Mouse (Mus musculus): Measurements from ENCODE around the gene Cdh3.

The Cdh3 gene

DNA sequence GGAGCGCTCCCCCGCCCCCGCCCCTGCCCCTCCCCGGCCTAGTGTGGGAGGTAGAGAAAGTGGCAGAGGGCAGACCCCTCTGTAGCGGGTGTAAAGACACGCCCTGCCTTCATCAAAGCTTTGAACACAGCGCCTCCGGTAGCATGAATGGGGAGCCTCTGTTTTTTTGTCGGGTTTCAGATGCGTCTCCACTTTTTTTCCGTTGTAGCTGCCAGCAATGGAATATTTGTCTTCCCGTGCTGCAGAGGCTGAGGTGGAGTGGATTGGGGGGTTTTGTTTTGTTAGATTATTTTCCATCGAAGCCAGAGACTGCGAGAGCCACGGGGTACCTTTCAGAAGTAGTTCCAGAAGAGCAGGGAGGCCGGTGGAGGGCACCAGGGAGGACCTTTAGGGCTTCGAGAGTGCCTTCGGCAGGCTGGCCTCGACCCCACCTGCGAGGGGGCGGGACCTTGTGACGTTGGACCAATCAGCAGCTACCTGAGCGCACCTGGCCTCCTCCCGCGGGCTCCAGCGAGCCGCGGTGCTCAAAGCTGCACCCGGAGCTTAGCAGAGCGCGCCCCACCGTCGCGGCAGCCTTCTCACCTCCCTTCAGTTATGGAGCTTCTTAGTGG is at the start of gene Cdh3:
Gene Cdh3 (plus strand): TSS at position 527 of the 611 bp plus-strand sequence.
- peak; percentile 42 for DNase-seq

DNA sequence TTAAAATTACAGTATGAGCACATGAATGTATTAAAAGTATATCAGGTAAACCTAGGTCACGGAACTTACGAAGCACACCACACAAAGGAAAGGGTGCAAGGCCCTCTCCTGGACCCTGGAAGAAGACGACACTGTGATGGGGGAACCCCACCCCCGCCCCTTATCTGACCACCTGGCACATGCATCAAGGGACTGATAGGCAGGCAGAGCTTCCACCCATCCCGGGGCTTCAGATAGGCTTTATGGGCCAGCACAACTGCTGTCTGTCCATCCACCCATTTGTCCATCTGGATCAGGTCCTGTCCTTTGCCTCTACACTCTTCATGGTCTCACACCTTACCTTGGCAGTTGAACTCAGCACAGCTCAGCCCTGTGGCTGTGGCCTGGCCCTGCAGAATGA is 48.6 kb upstream of the Cdh3 start:
- no peak for DNase-seq

DNA sequence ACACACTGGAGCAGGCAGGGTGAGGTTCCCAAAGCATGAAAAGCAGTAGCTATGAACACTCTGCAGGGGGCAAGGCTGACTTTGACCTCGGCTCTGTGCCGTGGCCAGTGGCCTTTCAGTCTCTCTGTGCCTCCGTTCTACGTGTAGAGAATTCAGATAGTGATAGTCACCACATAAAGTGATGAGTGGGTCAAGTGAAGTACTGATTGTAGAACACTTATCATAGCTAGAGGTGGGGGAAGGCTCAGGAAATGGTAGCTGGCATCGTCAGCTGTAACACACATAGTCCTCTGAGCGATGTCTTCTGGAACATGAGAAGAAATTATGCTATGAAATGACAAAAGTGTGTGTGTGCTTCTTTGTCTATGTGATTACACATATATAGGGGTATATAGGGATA is 46.9 kb upstream of the Cdh3 start:
- DNase-seq = no peak

DNA sequence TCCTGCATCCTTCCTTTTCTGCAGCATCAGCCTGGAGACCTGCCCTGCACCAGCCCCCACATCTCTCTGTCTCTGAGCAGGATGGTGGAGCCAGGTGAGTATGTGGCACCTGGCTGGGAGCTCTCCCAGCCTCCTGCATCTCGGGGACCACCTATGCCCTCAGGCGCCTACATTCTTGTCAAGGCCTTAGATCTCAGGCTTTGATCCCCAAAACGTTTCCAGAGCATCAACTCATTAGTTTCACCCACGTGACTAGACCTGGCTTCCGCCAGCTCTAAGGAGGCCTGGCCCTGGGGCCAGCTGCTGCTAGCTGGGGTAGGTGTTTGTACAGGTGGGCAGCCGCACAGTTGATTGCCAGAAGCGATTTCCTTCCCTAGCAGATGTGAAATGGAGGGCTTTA is 41.2 kb upstream of the Cdh3 start:
- DNase-seq = no peak

DNA sequence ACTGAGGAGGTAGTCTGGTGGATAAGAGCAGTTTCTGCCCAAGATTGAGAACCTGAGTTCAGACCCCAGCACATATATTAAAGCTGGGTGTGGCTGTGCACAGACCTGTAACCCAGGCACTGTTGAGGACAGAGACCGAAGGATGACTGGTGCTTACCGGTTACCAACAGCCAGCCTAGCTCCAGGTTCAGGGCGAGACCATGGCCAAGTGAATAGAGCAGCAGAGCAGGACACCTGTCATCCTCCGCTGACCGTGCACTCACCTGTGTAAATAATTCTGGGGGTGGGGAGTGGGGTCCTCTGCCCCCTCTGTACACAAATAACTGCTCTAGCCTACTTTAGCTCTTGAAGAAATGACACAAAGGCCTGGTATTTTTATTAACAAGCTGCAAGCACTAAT is 36.7 kb upstream of the Cdh3 start:
- no peak for DNase-seq

DNA sequence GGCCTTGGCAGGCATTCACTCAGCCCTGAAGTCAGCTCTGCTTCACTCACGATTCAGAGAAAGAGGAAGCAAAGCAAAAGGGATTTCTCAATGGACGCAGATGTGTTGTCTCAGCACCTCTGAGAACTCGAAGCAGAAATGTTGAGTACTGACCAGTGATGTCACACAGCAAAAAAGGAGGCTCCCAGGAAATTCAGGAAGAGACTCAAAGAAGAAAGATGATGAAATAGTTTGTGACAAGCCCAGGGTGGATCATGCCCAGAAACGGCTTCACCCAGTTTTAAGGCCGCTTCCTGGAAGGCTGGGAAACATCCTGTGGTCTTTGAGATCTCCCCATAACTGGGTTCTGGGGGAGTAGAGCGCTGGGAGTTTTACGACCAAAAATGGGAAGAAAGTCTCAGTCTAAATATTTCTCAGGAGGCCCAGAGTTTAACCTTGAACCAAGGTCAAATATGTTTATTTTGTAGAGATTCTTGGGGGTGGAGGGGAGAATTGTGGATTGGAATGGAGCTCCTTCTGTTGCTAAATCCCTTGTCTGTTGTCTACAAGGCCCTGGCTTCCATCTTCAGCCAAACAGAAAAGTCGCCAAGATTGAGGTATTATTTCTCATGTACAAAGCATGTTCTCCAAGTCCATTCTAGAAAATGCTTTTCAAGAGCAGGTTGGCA is 10.5 kb upstream of the Cdh3 start, which contains the start of gene 6030452D12Rik:
Gene 6030452D12Rik (plus strand): TSS at position 505 of the 668 bp plus-strand sequence.
- DNase-seq = no peak

DNA sequence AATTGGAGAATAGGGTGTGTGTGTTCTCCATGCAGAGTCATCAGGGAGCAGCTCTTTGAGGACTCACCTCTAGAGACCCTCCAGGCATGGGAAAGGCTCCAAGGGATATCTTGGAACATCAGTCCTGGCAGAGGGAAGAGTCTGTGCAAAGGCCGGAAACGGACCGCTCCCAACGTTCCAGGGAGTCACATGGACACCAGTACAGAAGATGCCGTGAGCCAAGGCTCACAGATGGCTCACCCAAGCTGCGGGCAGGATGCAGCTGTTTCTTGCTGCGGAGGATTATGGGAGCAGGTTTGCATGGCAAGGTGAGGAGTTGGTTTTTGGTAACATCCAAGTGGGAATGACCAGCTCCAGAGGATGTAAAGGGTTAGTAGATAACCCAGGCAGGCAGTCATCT is 6.5 kb upstream of the Cdh3 start:
- DNase-seq = no peak

DNA sequence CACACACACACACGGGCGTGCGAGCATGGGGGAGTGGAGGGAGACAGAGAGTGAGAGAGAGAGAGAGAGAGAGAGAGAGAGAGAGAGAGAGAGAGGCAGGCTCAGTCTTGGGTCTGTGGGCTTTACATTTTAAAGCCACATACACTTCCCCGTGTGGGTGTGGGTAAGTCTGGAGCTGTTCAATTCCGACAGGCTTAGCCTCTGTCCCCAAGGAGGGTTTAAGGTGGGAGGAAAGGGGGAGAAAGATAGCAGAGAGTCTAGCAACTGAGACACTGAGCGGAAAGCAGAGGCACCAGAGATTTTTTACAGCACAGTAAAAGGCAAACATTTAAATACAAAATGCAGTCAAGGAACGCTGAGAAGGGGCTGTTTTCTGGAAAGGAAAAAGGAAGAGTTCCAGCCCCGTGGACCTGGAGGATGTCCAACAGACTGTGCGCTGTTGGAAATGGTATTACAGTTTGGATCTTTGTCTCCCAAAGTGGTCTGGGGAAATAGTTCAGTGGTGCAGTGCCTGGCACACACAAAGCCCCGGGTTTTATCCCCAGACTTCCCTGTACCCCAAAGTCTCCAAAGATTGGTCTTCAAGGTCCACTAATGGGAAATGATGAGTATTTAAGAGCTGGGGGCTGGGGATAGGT is 5.2 kb upstream of the Cdh3 start:
- DNase-seq = no peak

DNA sequence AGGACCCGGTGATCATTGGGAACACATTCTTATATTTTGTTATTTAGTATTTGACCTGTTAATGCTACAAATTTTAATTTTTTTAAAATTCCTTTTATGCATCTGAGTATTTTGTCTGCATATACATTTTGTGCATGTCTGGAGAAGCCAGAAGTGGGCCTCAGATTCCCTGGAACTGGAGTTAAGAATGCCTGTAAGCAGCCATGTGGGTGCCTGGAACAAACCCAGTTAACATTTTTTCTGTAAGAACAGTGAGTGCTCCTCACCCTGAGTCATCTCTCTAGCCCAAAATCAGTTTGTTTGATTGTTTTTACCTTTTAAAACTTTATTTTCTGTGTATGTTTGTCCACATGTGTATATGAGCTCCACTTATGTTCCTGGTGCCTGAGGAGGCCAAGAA is 4.6 kb upstream of the Cdh3 start:
- DNase-seq = no peak

DNA sequence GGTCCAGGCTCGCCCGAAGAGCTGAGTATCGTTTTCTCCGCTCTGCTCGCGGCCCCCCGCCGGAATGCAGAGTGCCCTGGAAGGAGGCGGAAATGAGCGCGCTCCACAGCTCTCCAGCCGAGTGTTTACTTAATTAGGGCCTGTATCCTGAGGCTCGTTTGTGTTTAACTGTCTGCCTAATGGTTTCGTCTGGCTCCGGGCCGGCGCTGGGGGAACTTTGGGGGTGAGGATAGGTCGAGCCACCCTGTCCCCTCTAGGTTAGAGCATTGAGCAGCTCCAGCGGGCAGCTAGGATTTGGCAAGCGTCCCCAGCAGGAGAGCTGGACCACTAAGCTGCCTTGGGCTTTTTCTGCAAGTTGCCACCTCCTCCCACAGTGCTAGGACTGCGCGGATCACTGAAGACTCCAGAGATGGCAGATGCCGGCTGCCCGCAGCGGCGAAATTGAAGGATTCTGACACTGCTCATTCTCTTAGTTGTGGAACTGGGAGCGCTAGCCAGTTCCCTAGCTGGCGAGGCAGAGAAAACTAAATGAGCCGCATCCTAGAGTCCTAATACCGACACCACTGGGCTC is 2.8 kb upstream of the Cdh3 start:
- no peak for DNase-seq

DNA sequence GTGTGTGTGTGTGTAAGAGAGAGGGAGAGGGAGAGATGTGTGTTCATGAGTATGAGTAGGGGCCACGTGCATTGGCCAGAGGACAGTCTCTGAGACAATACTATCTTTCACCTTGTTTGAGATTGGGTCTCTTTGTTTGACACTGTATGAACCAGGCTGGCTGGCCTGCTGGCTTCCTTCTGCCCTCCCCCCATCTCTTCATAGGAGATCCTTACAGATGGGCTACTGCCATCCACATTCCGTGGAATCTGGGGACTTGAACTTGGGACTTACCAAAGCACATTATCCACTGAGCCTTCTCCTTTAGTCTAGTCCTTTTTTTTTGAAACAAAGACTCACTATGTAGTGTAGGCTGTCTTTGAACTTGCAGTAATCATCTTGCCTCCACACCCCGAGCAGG is 2.2 kb upstream of the Cdh3 start:
- DNase-seq = no peak

DNA sequence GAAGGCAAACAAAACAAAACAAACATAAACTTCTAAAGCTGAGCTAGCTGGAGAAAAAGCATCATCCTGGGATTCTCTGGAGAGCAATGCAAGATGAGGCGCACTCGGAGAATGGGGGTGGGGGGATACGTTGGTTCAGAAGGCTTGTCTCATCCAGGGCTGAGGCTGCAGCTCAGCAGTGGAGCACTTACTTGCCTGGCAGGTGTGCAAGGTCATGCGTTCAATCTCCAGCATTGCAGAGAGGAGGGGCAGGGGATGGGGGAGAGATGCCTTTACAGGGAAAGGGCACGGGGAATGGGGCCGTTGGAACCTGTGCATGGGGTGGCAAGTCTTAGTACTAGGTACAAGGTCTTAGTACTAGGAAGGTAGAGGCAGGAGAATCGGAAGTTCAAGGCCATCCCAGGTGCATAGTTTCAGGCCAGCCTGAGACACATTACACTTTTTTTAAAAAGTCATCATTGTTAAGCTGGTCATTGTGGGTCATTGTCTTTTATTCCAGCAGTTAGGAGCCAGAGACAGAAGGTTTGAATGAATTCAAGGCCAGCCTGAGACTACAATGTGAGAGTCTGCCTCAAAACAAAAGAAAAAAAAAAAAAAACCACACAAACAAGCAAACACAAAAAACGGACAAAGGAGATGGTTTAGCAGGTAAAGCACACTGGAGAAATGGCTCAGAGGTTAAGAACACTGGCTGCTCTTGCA is 1.5 kb upstream of the Cdh3 start:
- DNase-seq = no peak

DNA sequence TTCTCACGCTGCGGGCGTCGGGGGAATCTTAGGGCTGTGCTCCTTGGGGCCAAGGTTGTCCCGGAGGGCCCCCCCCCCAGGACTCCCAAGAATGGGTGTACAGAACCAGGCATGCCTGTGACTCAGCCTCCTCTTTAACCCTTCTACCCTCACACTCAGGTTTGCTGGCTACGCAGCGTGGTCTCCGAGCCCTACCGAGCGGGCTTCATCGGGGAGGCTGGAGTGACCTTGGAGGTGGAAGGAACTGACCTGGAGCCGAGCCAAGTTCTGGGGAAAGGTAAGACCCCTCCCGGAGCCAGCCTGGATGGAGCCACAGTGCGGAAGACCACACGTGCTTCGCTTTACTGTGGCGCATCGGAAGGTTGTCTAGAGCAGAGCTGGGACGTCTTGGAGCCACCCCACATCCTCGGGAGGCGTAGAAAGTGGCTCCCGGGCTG is 392 bp downstream of the Cdh3 start:
- no peak for DNase-seq

DNA sequence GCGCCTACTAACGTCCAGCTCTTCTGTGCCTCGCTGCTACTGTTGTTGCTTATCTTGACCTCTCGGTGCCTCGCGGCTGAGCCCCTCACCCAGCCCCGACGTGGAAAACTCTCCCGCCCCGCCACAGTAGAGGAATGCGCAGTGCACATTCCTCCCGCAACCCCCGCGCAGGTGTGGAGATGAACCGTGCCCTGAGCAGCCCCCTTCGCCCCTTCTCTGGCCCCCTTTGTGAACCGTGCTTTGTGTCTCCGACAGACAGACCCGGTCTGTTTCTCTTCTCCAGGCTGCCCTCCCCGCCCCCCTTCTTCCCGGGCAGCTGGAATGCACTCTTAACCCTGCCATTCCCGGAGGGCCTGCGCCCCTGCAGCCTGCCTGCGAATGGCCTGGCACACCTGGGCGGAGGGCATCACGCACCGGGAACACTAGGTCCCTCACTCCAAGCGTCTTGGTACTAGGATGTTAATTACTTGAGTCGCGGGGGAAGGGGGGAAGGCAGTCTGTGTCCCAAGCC is 895 bp downstream of the Cdh3 start:
- DNase-seq = peak; percentile 5

DNA sequence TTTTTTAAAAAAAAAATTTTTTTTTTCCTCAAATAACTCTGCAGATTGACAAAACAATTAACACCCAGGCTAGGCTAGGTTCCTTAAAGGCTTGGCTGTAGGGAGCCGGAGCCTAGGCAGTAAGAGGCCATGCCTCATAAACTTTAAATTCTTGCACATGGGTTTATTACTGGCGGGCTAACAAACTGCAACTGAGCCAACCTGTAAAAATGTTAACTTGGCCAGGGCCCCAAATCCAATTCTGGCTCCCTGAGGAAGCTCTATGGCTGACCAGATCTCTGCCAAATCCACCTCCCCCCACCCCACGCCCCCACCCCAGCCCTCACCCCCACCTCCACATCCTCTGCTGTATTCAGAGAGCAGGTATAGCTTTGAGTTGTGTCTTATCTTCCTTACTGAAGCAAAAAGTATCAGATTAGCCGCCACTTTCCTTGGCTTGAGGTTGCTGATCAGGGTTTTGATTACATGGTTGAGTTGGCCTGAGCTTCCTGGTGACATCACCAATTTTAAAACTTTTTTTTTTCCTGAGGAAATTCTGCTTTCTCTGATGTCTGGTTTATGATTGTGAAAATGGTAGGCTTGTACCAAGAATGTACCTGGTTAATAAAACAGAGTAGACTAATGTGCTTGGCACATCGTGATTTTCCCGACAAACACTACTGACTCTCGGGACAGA is 1.9 kb downstream of the Cdh3 start:
- no peak for DNase-seq

DNA sequence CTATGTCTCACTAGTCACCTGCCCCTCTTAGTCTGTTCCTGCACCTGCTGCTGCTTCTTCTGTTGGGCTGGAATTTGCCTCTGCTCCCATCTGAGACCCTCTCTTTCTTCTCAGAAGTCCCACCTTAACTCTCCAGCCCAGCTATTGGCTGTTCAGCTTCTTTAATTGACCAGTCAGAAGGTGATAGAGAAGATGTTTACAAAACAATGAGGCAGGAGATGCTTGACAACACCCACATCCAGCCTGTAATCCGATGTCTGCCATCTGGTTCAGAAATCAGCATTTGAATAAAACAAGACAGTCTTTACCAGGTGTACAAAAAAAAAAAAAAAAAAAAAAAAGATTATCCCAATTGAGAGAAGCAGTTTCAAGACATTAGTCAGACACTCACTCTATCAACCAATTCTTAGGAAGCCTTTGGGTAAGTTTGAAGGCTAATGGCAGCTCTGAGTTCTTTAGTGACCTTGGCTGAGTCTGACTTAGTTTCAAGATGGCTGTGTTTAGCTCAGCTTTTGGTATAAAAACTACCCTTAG is 5.3 kb downstream of the Cdh3 start:
- no peak for DNase-seq

DNA sequence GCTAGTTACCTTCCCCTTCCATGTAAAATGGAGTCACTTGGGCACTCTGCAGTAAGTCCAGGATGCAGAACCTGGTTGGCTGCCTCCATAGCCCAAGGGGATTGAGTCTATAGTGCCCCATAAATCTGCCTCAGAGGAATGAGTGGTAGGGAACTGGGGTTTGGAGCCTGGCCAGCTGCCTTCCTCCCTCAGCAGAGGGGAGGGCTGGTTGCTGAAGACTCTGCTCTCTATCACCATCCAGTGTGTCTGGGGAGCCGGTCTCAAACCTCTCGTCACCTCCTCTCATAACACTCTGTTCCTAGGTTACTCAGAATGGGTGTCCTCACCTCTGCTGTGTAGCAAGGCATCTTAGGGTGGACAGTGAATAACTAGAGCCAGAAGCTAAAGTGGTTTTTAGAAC is 5.9 kb downstream of the Cdh3 start:
- DNase-seq = no peak

DNA sequence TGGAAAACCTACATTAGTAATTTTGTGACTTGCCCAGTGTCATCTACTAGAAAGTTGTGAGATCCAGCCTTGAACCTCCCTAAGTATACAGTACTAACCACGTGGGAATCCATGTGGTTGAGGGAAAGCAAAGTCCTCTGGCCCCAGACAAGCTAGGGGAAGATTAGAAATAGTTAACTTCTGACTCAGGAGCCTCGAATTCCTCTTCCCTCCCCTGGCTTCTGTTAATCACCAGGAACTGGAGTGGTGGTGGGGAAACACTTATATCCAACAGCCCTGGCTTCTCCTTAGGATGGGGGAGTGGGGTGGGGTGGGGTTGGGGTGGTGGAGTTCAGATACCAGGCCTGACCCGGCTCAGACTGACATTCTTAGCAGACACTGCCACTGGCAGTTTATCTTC is 8.1 kb downstream of the Cdh3 start:
- DNase-seq = no peak

DNA sequence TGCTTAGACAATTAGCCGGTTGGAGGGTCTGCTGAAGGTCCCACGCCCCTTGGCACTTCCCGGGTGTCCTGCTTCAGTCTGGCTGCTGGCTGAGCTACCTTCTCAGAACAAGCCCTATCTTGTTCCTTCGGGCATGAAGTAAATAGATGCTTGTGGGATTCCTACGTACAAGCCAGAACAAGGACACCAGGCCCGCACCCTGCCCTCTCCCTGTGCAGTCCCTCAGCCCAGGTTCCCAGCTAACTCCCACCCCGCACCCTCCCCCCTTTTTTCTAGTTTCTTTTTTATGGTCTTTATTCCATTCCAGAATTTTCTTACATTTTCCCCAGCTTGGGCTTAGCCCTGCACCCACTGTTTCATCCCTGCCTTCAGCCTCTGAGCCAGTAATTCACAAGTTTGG is 9.9 kb downstream of the Cdh3 start:
- no peak for DNase-seq

DNA sequence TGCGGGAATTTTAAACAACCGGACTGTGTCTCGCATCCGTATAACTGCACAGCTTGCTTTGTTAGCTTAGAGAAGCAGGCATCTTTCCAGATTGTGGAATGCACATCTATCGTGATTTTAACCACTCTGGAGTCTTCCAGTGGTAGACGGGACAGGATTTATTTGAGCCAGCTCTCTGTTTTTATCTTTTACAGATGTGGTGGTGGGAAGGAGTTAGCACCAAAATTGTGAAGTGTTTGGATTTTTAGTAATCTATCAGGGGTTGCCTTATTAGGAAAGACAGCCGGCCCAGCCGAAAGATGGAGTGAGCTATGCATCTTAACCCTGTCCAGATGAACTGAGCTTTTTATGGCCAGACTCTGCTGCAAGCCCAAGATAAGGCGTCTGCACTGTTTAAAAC is 11.2 kb downstream of the Cdh3 start:
- DNase-seq = no peak

DNA sequence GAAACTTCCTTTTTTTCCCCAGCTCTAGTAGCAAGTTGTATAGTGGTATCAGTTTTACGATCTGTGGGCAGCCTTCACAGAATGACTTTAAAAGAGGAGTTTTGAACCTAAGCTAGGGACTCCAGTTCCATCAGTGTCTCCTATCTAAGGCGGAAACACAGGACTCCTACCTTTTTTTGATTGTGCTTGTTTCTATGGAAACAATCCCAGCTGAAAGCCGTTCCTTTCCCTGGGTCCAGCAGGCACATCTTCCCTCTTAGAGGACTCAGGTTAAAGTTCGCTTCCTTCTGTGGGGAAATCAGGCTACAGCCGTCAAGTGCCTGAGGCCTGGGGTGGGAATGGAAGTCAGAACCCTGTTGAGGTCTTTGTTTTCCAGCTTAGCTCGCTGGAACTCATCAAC is 16.0 kb downstream of the Cdh3 start:
- DNase-seq = no peak
